Mouse (Mus musculus) cerebellum, adult 9-10 months (tissue): ENCODE data around the gene Cnr2.

Experiments used
- DNase-seq: peaks from one replicate; pipeline ENCODE4 v3.0.0; 2022

Cnr2 gene

GRCm38 (mm10) chr4:135895071-135895571 is at the start of gene Cnr2:
Gene Cnr2, plus strand, starts transcription at chr4:135895394.
- DNase-seq, result no peak

- no peak for DNase-seq
Observed at GRCm38 (mm10) chr4:135847581-135847980, 47.6 kb upstream of the Cnr2 start.

DNA sequence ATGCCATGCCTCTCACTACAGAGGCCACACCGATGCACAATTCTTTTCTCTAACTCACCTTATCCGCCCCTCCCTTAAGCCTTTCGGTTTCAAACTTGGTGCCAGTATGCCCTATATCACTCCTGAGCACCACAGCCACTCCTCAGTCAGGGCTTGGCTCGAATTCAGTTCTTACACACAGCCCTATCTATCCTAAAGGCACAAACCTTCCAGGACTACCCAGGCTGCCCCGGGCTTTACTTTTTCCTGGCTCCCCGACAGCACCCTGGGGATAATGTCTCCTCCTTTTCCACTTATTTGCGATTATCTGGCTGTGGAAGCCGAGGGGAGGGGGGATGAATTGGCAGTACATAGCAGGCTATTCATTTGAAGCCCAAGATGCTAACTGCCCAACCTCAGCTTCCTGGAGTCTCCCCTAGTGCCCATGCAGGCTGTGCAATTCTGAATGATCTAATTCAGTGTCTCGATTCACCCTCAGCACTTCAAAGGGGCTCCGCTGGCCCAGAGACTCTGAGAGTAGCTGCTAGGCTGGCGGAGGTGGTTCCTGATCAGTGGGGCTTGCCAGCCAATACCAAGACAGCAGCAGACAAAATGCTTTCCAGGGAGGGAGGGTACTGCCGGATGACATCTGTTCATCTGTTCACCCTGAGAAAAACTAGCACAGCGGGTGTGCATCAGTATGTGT is 44.6 kb upstream of the Cnr2 start:
- DNase-seq, result no peak

- no peak for DNase-seq
Observed at GRCm38 (mm10) chr4:135851942-135852341, 43.3 kb upstream of the Cnr2 start.

DNA sequence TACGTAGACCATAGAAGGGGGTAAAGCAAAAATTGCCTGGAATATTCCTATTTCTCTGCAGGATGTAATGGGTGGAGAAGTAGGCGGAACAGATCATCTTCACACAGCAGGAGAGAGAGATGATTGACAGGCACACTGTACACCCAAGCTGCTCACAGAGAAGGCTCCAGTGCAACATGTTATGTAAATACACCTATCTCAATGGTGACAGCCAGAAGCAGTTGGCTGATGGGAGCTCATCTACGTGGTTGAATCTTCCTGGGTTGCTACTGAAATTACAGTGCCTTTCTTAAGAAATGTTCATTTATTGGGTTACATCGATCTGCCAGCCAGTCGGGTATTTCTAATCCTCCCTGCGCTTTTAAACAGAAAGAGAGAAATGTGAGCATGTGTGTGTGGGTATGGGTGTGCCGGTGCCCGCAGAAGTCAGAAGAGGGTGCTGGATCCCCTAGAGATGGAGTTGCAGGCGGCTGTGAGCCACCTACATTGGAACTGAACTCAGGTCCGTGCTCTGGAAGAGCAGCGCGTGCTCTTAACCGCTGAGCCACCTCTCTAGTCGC is 41.1 kb upstream of the Cnr2 start:
- peak; percentile 32 for DNase-seq

- DNase-seq, result peak; percentile 35
Observed at GRCm38 (mm10) chr4:135854630-135855029, 40.6 kb upstream of the Cnr2 start.

GRCm38 (mm10) chr4:135855080-135855479 is 40.1 kb upstream of the Cnr2 start:
- peak; percentile 25 for DNase-seq

- DNase-seq, result peak; percentile 95
Observed at GRCm38 (mm10) chr4:135855536-135856222, 39.5 kb upstream of the Cnr2 start, which contains the start of gene Srsf10. Gene Srsf10, plus strand, starts transcription at chr4:135855747.

- DNase-seq, result peak; percentile 57
Observed at GRCm38 (mm10) chr4:135856223-135857091, 38.7 kb upstream of the Cnr2 start.

GRCm38 (mm10) chr4:135857597-135858186 is 37.5 kb upstream of the Cnr2 start:
- no peak for DNase-seq

DNA sequence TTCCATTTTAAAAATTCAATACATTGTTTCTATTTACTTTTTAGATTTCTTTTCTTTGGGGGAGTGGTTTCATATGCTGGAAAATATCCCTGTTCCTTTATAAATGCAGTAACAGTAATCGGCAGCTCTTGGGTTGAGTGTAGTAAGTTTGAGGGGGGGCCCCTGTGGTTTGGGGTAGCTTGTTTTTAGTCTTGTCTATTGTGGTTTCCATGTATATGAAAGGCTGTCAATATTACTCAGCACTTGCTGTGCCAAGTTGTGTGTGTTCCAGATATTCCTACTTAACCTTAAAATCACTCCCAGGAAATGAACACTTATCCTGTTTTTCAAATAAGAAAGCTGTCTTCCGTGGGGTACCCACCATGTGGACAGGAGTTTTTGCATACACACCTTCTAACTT is 26.2 kb upstream of the Cnr2 start:
- DNase-seq, result no peak

- no peak for DNase-seq
Observed at GRCm38 (mm10) chr4:135870227-135871023, 24.8 kb upstream of the Cnr2 start.

GRCm38 (mm10) chr4:135872015-135872414 is 23.2 kb upstream of the Cnr2 start:
- DNase-seq, result no peak

DNA sequence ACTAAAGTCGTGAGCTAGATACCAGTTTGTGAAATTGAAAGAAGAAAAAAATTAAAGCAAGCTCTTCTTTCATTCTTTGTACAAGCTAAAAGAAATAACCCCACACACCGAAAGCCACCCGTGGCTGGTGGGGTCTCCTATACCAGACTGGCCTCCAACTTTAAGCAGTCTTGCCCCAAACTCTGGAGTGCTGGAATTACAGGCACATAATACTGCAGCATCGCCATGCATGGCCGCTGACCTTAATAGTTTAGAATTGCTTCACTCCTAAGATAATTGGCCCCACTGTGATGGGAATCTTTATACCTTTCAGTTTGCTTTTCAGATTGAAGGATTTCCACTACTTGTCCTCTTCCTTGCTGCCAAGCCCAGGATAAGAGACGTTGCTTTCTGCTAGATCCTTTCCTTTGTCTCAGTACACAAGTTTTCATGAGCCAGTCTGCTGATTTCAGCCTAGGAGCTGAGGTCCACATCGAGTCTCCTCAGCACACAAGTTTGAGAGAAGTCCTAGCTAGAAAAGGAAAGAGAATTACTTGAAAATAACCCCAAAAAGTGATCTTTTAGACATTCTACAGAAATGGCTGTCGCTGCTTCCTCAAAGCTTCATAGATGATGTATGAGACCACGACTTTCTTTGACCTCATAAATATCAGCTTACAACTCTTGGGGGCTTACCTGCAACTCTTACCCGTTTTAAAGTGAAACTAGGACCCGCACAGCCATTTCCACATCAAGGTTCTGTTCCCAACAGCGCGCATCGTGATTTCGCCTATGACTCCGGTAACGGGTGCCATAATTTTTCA is 22.4 kb upstream of the Cnr2 start:
- DNase-seq, result no peak

DNA sequence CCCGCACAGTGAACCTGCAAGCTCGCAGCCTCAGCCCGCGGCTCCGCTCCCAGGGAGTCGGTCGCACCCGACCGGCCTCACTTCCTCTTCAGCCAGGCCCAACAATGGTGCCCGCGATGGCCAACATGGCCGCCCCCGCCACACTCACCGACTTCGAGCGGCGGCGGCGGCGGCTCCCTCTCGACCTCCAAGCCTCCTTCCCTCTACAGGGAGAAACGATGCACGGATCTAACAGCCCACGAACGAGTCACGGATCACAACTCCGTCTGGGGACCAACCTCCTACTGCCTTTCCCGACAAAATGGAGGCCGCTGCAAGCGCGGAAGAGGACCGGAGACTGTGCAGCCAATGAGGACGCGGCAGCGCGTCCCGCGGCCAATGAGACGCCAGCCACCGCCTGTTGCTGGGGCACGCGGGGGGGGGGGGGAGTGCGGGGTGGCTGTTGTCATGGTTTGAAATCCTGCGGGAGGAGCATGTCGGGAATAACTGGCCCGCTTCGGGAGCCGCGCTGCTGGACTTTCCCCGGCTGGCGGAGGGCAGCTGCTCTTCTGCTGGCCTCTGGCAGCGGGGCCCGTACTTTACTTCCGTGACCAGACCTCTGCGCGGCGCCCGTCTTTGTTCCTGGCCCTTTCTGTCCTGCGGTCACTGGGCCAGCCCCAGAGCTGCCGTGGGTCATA is 21.5 kb upstream of the Cnr2 start, which contains the start of gene Pnrc2:
Pnrc2 (minus strand) TSS at position 325 of the 677 bp plus-strand sequence.
- peak; percentile 86 for DNase-seq

DNA sequence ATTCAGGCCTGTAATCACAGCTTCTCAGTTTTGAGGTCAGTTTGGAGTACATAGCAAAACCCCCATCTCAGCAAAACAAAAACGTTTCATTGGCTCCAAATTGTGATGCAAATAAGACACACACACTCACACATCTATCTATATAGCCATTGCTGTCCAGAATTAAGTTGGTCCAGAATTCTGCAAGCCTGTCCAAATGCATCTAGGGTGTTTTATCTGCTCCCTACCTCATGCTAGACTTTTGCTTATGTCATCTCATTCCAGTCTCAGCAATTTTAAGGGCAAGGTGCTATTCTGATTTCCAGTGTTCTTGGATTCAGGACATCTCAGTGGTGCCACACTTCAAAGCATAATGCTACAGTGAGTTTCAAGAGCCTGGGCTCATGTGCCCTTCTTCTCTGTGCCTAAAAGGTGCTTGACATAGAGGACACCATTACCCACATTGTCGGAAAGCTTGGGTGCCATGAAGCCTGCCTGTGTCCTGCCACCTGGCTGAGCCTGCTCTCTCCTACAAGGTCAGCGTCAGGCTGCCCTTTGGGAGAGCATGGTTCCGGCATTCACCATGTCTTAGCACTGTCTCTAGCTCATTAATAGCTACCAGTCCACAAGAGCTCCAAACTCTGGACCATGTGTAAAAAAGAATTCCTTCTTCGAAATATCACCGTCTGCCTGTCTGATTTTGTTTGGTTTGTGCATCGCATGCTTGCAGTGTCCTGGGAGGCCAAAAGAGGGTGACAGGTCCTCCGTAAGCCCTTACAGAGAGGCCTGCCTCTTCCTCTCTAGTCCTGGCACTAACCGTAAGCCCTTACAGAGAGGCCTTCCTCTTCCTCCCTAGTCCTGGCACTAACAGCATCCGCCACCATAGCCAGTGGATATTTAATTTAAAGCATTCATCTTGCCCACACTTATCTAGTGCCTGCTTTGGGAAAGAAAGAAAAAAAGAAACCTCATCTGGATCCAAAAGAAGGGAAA is 20.3 kb upstream of the Cnr2 start:
- DNase-seq, result no peak

DNA sequence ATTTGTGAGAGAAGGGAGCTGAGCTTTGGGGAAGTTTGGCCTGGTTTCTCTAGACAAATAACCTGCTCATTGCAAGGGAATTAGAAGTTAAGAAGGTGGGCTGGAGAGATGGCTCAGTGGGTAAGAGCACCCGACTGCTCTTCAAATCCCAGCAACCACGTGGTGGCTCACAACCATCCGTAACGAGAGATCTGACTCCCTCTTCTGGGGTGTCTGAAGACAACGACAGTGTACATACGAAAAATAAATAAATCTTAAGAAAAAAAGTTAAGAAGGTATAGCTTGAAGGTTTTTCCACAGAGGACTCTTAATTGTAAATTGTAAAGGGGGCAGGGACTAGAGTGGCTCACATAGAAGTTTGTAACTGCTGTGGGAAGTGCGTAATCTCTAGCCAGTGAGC is 19.6 kb upstream of the Cnr2 start:
- no peak for DNase-seq

DNA sequence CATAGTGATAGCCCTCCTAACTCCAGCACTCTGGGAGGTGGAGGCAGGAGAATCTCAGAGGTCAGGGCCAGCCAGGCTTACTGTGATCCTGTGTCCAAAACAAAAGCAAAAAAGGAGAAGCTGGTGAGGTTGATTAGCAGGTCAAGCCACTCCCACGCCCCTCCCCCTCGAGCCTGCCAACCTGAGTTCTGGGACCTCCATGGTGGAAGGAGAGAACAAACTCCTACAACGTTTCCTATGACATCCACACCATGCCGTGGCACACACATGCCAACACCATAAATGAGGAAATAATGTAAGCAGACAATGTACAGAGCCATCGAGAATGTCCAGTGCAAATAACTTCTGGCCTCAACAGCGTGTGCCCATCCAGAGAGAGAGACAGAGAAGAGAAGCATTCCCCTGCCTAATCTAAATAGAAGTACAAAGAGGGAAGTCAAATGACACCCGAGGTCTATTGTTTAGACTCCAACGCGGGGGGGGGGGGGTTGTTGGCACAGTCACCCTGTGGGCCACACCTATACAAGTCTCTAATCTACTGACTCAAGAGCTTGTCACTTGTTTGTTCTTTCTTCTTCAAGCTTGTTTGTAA is 19.1 kb upstream of the Cnr2 start:
- DNase-seq, result no peak
